Mouse (Mus musculus) embryonic facial prominence, embryonic 11.5 days (tissue): ENCODE results near the gene Lmo1. TPM values are rescaled to one million over a fixed set of nuclear protein-coding genes. Genes with fewer than 3 reads are reported as not detected.

ENCODE experiments used
- ATAC-seq: fragments of 200-750 bp; cut with Nextera tagmentation; replicated peaks from 2 replicates; pipeline ENCODE4 v1.8.0; 2017; ENCODE audit warnings: low read depth; ENCODE audit not compliant: insufficient number of reproducible peaks, low FRiP score, low TSS enrichment
- DNase-seq: peaks from one replicate; pipeline ENCODE4 v3.0.0-alpha.2; 2015; ENCODE audit warnings: low spot score
- H3K27ac ChIP-seq: fragments of 300-500 bp; sonication (generic); replicated peaks from 2 replicates; pipeline ENCODE4 v1.5.1; 2014; ENCODE audit warnings: mild to moderate bottlenecking, low read depth, low read length, control low read depth
- H3K27me3 ChIP-seq: fragments of 300-500 bp; sonication (generic); 2 replicates; pipeline ENCODE4 v1.6.1; 2014; ENCODE audit warnings: mild to moderate bottlenecking, low read length, moderate library complexity, mixed read lengths; ENCODE audit not compliant: control insufficient read depth, insufficient read depth
- H3K36me3 ChIP-seq: fragments of 300-500 bp; sonication (generic); replicated peaks from 2 replicates; pipeline ENCODE4 v1.6.1; 2014; ENCODE audit warnings: low read depth, mild to moderate bottlenecking, low read length, moderate library complexity, mixed read lengths; ENCODE audit not compliant: control insufficient read depth, insufficient read depth
- H3K4me1 ChIP-seq: fragments of 300-500 bp; sonication (generic); 2 replicates; pipeline ENCODE4 v1.6.1; 2014; ENCODE audit warnings: low read length, mixed read lengths; ENCODE audit not compliant: control insufficient read depth, insufficient read depth
- H3K4me2 ChIP-seq: fragments of 300-500 bp; sonication (generic); 2 replicates; pipeline ENCODE4 v1.6.1; 2014; ENCODE audit warnings: low read depth, mild to moderate bottlenecking, control low read depth, low read length, moderate library complexity
- H3K4me3 ChIP-seq: fragments of 300-500 bp; sonication (generic); 2 replicates; pipeline ENCODE4 v1.5.1; 2014; ENCODE audit warnings: low read depth, low read length, control low read depth
- H3K9ac ChIP-seq: fragments of 300-500 bp; sonication (generic); replicated peaks from 2 replicates; pipeline ENCODE4 v1.6.1; 2014; ENCODE audit warnings: mild to moderate bottlenecking, control low read depth, low read length
- H3K9me3 ChIP-seq: fragments of 300-500 bp; sonication (generic); replicated peaks from 2 replicates; pipeline ENCODE4 v1.6.1; 2016; ENCODE audit warnings: mild to moderate bottlenecking, low read length, inconsistent platforms, mixed read lengths; ENCODE audit not compliant: control insufficient read depth
- WGBS: fragments of 180-500 bp; shearing (Covaris S2); extraction: QIAGEN DNeasy Blood & Tissue Kit; methylation state at CpG from one replicate; pipeline ENCODE4 v1.1.7; 2014; 5-methylcytosine and 5-hydroxymethylcytosine counted together
- polyA plus RNA-seq: library from polyadenylated mRNA; unstranded; fragments of >200 nt; fragmentation: Nextera tagmentation; extraction: Ambion mirVana; gene quantifications from 2 replicates; pipeline ENCODE4 v1.2.1, GENCODE M21; 2014

The Lmo1 gene
- polyA plus RNA-seq, 1 experiment from 2014 or later: 33.4 TPM

DNA sequence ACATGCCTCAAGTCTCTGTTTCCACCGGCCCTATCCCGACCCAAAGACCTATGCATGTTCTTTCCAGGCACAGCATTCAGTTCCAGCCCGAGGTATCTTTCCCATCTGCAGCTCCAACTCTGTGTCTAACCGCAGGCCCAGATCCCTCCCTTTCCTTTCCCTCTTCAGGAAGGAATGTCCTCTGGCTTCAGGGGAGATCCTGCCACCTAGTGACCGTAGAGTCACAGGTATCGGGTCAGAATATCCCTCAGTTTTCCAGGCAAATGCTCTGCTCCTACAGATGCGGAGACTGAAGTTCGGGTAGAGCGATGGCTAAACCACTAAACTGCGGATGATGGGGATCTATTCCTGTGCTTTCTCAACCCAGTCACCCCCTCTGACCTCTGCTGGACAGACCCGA is 30.3 kb downstream of the Lmo1 start:
- no peaks in the 10 kb centered on the region for H3K9me3 ChIP-seq
- H3K27me3 ChIP-seq: no peaks in the 10 kb centered on the region
- ATAC-seq (no peak), DNase-seq (peak; percentile 18)
- no peaks in the 10 kb centered on the region for H3K4me1 ChIP-seq
- no peak overlapping the region for H3K9ac ChIP-seq
- no peak overlapping the region for H3K4me2 ChIP-seq
- 49% methylated on average over 11 of the region's 11 CpGs for WGBS
- no peaks in the 10 kb centered on the region for H3K36me3 ChIP-seq
- H3K27ac ChIP-seq: no peak overlapping the region
- no peak overlapping the region for H3K4me3 ChIP-seq

DNA sequence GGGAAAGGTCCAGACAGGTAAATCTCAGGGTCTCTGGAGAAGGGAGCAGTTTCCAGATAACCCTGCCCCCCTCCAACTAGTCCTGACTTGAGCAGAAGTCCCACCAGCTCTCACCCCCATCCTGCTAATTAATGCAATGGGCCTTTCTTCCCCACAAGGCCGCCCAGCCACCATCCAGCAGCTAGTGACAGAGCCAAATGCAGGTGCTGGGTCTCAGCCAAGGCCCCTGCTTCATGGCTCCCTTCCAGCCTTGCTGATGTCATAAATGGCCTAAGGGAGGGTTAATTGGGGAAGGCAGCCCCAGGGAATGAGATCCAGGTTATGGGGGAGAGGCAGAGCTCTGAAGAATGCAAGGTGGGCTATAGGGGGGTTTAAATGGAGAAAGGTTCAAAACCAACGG is 32.4 kb downstream of the Lmo1 start:
- H3K9ac ChIP-seq: no peak overlapping the region
- no peaks in the 10 kb centered on the region; the same call in 1 of the 2 replicates for H3K27me3 ChIP-seq
- no peaks in the 10 kb centered on the region for H3K4me1 ChIP-seq
- no peak overlapping the region for H3K4me3 ChIP-seq
- DNase-seq (no peak), ATAC-seq (no peak)
- no peak overlapping the region for H3K27ac ChIP-seq
- no peaks in the 10 kb centered on the region for H3K9me3 ChIP-seq
- no peak overlapping the region for H3K4me2 ChIP-seq
- 79% methylated on average over 2 of the region's 2 CpGs for WGBS
- H3K36me3 ChIP-seq: no peaks in the 10 kb centered on the region

DNA sequence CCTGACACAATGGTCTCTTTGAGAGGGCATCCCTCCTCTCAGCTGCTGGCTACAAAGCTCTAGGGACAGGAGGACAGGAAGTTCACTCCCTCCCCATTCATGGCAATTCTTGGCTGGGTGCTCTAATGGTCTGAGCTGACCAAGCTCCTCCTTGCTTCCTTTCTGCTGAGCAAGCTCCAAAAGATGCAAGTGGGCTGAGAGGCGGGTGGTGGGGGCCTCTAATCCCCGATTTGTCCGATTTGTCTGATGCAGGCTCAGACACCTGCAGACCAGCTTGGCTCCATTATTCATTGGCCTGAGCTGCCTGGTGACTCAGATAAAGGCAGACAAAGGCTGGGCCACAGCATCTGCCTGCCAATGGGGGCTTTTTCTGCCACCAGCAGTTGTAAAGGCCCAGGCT is 33.3 kb downstream of the Lmo1 start:
- Histone ChIP-seq H3K27ac (no peak overlapping the region), H3K9me3 (no peaks in the 10 kb centered on the region), H3K36me3 (no peaks in the 10 kb centered on the region), H3K9ac (no peak overlapping the region), H3K4me2 (no peak overlapping the region), H3K4me3 (no peak overlapping the region), H3K27me3 (no peaks in the 10 kb centered on the region; the same call in 1 of the 2 replicates), H3K4me1 (no peaks in the 10 kb centered on the region)
- no peak for ATAC-seq
- no peak for DNase-seq
- WGBS: 43% methylated on average over 3 of the region's 3 CpGs

DNA sequence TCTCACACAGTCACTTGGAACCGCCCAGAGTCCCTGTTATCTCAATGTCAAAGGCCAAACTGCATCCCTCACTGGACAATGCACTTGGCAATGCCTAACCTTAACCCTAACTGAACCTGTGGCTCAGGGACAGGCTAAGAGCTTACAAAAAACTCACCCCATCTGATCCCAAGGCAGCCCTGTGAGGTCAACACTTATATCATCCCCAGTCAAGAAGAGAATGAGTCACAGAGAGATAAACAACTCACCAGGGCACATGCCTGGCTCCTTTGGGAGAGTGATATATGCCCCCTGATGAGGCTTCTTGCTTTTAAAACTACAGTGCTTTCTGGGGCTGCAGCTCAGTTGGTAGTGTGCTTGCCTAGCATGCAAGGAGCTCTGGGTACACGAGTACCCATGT is 34.0 kb downstream of the Lmo1 start:
- no peaks in the 10 kb centered on the region for H3K36me3 ChIP-seq
- H3K27me3 ChIP-seq: no peaks in the 10 kb centered on the region; the same call in 1 of the 2 replicates
- 76% methylated on average over 2 of the region's 2 CpGs for WGBS
- DNase-seq (no peak), ATAC-seq (no peak)
- H3K9me3 ChIP-seq: no peaks in the 10 kb centered on the region
- H3K27ac ChIP-seq: no peak overlapping the region
- H3K4me2 ChIP-seq: no peak overlapping the region
- no peaks in the 10 kb centered on the region for H3K4me1 ChIP-seq
- H3K9ac ChIP-seq: no peak overlapping the region
- H3K4me3 ChIP-seq: no peak overlapping the region

DNA sequence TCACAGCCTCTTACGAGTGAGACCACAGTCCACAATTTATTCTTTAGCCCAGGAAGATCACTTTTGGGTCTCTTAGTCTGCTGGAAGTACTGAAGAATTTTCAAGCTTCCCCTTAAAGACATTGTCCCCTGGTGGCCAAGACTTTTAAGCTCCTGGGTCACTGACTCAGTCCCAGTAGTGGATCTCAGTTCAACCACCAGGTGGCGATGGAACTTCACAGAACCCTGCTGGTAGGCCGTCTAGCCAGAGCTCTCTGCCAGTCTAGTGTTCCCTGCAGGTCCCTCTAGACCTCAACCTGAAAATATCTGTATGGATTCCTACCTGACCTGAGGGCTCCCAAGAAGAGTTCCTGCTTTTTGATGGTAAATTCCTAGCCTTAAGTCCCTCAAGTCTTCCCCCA is 35.6 kb downstream of the Lmo1 start:
- Histone ChIP-seq H3K27ac (no peak overlapping the region), H3K36me3 (no peaks in the 10 kb centered on the region), H3K9me3 (no peaks in the 10 kb centered on the region), H3K4me2 (no peak overlapping the region), H3K4me3 (no peak overlapping the region), H3K9ac (no peak overlapping the region), H3K27me3 (no peaks in the 10 kb centered on the region; the same call in 1 of the 2 replicates), H3K4me1 (no peaks in the 10 kb centered on the region)
- ATAC-seq: peak; percentile 78
- peak; percentile 93 for DNase-seq
- 7% methylated on average over 3 of the region's 3 CpGs for WGBS

DNA sequence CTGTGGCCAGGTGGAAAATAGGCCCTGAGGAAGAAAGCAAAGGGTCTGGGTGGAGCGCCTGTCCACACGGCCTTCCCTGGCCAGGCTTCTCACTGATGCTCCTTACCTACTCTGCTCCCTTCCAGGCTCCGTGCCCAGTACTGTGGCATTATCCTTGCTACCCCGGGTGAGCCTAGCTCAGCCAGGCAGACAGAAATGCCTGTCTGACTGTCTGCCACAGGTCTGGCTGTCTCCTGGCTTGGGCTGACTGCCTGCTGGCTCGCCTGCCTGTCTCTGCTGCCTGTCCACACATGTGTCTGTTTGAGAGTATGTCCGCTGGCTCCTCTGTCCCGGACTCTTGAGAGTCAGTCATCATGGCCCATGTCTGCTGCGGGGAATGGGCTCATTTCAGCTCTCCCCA is 37.6 kb downstream of the Lmo1 start:
- no peak overlapping the region for H3K27ac ChIP-seq
- WGBS: 87% methylated on average over 8 of the region's 8 CpGs
- H3K4me3 ChIP-seq: no peak overlapping the region
- no peak overlapping the region for H3K9ac ChIP-seq
- H3K36me3 ChIP-seq: no peaks in the 10 kb centered on the region
- H3K27me3 ChIP-seq: no peaks in the 10 kb centered on the region; the same call in 1 of the 2 replicates
- DNase-seq (no peak), ATAC-seq (no peak)
- H3K4me2 ChIP-seq: no peak overlapping the region
- H3K4me1 ChIP-seq: no peaks in the 10 kb centered on the region
- H3K9me3 ChIP-seq: no peaks in the 10 kb centered on the region

DNA sequence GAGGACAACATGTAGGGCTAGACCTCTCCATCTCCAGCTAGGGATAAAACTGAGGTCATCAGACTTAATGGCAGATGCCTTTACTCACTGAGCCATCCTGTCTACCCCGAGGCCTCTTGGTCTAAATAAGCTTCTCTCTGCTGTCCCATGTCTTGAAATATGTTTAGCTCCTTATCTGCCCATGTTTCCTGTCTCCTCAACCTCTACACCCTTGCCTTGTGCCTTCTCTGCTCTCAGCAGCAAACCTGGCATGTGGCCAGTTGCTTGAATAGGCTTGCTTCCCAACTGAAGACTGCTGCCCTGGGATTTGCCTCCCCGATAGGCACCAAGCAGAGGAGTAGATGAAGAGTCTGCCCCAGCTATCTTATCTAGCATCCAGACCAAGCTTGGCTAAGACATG is 43.4 kb downstream of the Lmo1 start:
- Histone ChIP-seq H3K4me1 (no peaks in the 10 kb centered on the region), H3K4me2 (no peak overlapping the region), H3K9ac (no peak overlapping the region), H3K9me3 (no peaks in the 10 kb centered on the region), H3K27me3 (no peaks in the 10 kb centered on the region), H3K36me3 (no peaks in the 10 kb centered on the region), H3K27ac (no peak overlapping the region), H3K4me3 (no peak overlapping the region)
- ATAC-seq (no peak), DNase-seq (no peak)
- WGBS: 82% methylated on average over 2 of the region's 2 CpGs

DNA sequence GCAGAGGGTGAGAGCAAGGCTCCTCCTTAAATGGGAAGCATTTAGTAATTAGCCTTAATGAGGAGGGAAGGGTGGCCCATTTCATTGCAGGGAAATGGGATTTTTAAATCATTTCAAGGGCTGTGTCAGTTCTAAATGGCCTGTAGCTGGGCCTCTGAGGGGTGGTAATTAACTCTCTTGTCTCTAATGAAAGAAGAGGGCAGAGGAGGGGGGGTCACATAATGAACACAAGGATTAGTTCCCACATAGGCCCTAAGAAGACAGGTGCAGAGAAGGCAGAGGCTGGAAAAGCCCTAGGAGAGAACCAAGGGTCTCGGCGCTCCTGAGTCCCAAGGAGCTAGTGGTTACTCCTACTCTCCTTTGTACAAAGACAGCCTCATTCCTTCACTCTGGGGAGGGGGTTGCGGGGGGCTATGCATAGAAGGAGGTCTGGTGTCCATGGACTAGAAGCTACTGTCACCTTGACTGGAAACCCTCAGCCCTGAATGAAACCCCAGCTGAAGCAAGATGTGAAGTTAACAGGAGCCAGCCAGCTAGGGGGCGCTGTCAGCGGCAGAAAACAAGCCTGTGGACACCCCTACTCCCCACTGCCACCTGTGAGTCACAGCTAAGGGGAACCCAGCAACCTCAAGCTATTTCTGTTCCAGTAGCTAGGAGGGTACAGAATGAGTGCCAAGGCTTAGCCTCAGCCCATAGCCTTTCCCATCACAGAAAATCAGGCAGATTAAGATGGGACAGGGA is 44.9 kb downstream of the Lmo1 start:
- Histone ChIP-seq H3K36me3 (no peaks in the 10 kb centered on the region), H3K4me3 (no peak overlapping the region), H3K4me1 (no peaks in the 10 kb centered on the region), H3K27me3 (no peaks in the 10 kb centered on the region), H3K4me2 (no peak overlapping the region), H3K9ac (no peak overlapping the region), H3K27ac (no peak overlapping the region), H3K9me3 (no peaks in the 10 kb centered on the region)
- 72% methylated on average over 5 of the region's 5 CpGs for WGBS
- no peak for DNase-seq
- ATAC-seq: no peak; the same call in 1 of the 2 replicates
